Mouse (Mus musculus): Measurements from ENCODE around the gene Nbas. TPM values are rescaled to one million over a fixed set of nuclear protein-coding genes. Genes with fewer than 3 reads are reported as not detected.

Gene Nbas
- total RNA-seq, 2 experiments from 2014 or later, result 5.7 to 6.7 TPM

DNA sequence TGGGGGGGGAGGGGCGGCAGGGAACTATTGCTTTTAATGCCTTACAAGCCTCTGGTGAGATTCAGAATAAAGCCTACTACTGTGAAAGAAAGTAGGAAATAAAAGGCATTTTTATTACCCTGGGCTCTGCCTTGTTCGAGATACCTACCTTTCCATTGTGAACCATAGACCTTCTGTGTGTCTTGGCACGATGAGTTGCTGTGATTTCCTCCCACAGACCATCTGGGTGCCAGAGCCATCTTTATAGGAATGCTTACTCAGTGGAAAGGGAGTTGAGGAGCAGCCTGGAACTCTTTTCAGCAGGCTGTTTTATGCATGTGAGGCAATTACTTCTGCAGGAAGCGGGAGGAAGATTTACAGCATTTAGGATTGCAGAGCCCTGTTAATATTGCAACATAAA is 329.6 kb downstream of the Nbas start:
- no peak for ATAC-seq (replicated peaks; ENCODE audit: low FRiP score, poor library complexity, severe bottlenecking)

GRCm38 (mm10) chr12:13602414-13602813 is 333.5 kb downstream of the Nbas start:
- ATAC-seq (replicated peaks; ENCODE audit: low FRiP score, poor library complexity, severe bottlenecking), result no peak

- no peak for ATAC-seq (replicated peaks; ENCODE audit: low FRiP score, poor library complexity, severe bottlenecking)
These were observed 338.1 kb downstream of the Nbas start for GRCm38 (mm10) chr12:13607021-13607420.

DNA sequence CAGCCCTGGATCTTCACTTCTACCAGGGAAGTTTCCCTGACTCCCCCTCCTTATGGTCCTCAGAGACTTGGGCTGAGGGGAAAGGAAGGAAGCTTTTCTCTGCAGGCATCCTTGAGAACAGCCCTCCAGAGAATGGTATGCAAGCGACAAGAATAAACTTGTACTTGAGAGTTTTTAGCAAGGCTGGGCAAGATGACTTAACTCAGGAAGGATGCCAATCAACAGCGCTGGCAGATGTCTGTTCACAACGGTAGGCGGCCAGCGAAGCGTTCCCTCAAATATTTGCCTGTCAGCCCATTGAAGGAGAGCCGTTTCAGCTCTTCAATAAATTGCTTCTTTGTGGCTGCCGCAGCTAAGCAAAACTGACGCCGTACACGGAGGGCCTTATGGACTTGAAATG is 340.1 kb downstream of the Nbas start:
- no peak for ATAC-seq (replicated peaks; ENCODE audit: low FRiP score, poor library complexity, severe bottlenecking)

GRCm38 (mm10) chr12:13613041-13613440 is 344.1 kb downstream of the Nbas start:
- ATAC-seq (replicated peaks; ENCODE audit: low FRiP score, poor library complexity, severe bottlenecking), result no peak

DNA sequence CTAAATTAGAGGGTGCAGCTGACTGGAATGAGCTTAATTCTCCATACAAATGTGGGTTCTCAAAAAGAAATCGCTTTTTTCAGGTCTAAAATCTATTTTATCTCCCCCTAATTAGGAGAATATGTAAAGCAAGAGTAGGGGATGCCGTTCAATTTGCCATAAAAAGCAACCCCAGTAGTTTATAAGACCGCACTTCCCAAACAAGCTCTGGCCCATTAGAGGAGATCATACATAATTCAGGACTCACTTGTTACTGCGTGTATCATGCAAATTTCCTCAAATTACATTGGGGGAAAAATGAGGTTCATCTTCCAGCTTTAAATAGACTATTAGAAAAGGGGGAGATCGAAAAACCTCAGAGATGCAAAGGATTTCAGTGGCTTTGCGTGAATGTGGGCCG is 346.7 kb downstream of the Nbas start:
- ATAC-seq (replicated peaks; ENCODE audit: low FRiP score, poor library complexity, severe bottlenecking), result no peak

GRCm38 (mm10) chr12:13622150-13622822 is 353.4 kb downstream of the Nbas start:
- no peak for ATAC-seq (replicated peaks; ENCODE audit: low FRiP score, poor library complexity, severe bottlenecking)

GRCm38 (mm10) chr12:13626803-13627706 is 358.1 kb downstream of the Nbas start:
- no peak for ATAC-seq (replicated peaks; ENCODE audit: low FRiP score, poor library complexity, severe bottlenecking)

Other genes with a start within 250 kb of the Nbas start
- gene Ddx1, start 19.9 kb upstream of the Nbas start, total RNA-seq (2015; ENCODE audit: low replicate concordance), result 22.6 and 28.5 TPM in 2 replicates
- gene Ddx1, start 19.9 kb upstream of the Nbas start, total RNA-seq (2017; ENCODE audit: low replicate concordance), result 44.0 and 51.0 TPM in 2 replicates